Mouse (Mus musculus): Measurements from ENCODE around the gene Gm7347. TPM values are rescaled to one million over a fixed set of nuclear protein-coding genes. Genes with fewer than 3 reads are reported as not detected.
"Not testable (repeated sequence)": the region's sequence is repeated elsewhere in the genome, so short reads cannot be mapped to it uniquely, and the experiment has no call there.

Gm7347 gene
- 0.13 TPM in 1 of 2 replicates, not detected in the other for polyA plus RNA-seq (2014; fragmentation: Nextera tagmentation; extraction: Ambion mirVana)

DNA sequence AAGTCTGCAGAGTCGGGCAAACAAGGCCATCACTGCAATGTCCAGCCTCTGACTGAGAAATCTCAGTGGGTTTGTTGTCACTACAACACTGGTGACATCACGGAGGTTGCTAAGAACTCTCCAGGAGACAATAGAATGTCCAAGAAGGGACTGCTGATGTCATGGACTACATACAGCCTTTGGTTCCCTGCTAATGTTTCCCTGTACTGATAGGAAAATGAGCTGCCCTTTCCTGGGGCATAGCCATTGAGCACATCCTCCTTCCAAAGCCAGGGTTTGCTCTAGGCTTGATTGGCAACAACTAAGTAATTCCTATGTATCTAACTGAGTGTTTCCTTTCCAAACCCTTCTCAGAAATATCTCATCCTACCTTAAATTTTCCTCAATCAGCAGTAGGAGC is at the start of gene Gm7347:
Gene Gm7347 (minus strand): TSS at position 101 of the 400 bp plus-strand sequence.
- H3K4me3 ChIP-seq (ENCODE audit: low read depth, low read length); H3K9ac ChIP-seq (ENCODE audit: low read length); H3K27ac ChIP-seq (ENCODE audit: low read depth); H3K4me2 ChIP-seq (ENCODE audit: low read length); H3K4me1 ChIP-seq (replicated peaks; ENCODE audit: control insufficient read depth, insufficient read depth, low read length); H3K9me3 ChIP-seq (ENCODE audit: control insufficient read depth, low read length); DNase-seq (ENCODE audit: low spot score); H3K36me3 ChIP-seq (ENCODE audit: control insufficient read depth, insufficient read depth, low read length); H3K27me3 ChIP-seq (replicated peaks; ENCODE audit: control insufficient read depth, insufficient read depth, low read length); ATAC-seq (replicated peaks; ENCODE audit: low FRiP score, low TSS enrichment, low read depth): not testable (repeated sequence)
- no CpG with 5 or more reads among the region's 2 CpGs for WGBS

DNA sequence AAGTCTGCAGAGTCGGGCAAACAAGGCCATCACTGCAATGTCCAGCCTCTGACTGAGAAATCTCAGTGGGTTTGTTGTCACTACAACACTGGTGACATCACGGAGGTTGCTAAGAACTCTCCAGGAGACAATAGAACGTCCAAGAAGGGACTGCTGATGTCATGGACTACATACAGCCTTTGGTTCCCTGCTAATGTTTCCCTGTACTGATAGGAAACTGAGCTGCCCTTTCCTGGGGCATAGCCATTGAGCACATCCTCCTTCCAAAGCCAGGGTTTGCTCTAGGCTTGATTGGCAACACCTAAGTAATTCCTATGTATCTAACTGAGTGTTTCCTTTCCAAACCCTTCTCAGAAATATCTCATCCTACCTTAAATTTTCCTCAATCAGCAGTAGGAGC is 46.9 kb upstream of the Gm7347 start, which contains the start of gene 5031410I06Rik:
Gene 5031410I06Rik (minus strand): TSS at position 101 of the 400 bp plus-strand sequence.
- DNase-seq (ENCODE audit: low spot score); H3K9ac ChIP-seq (ENCODE audit: low read length); H3K9me3 ChIP-seq (ENCODE audit: control insufficient read depth, low read length); H3K27me3 ChIP-seq (replicated peaks; ENCODE audit: control insufficient read depth, insufficient read depth, low read length); ATAC-seq (replicated peaks; ENCODE audit: low FRiP score, low TSS enrichment, low read depth); H3K27ac ChIP-seq (ENCODE audit: low read depth); H3K36me3 ChIP-seq (ENCODE audit: control insufficient read depth, insufficient read depth, low read length); H3K4me3 ChIP-seq (ENCODE audit: low read depth, low read length); H3K4me1 ChIP-seq (replicated peaks; ENCODE audit: control insufficient read depth, insufficient read depth, low read length); H3K4me2 ChIP-seq (ENCODE audit: low read length): not testable (repeated sequence)
- whole genome bisulfite sequencing, result no CpG with 5 or more reads among the region's 3 CpGs

DNA sequence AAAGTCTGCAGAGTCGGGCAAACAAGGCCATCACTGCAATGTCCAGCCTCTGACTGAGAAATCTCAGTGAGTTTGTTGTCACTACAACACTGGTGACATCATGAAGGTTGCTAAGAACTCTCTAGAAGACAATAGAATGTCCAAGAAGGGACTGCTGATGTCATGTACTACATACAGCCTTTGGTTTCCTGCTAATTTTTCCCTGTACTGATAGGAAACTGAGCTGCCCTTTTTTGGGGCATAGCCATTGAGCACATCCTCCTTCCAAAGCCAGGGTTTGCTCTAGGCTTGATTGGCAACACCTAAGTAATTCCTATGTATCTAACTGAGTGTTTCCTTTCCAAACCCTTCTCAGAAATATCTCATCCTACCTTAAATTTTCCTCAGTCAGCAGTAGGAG is 30.8 kb upstream of the Gm7347 start, which contains the start of gene Gm10471:
Gene Gm10471 (minus strand): TSS at position 101 of the 400 bp plus-strand sequence.
- not testable (repeated sequence) for H3K9me3 ChIP-seq (ENCODE audit: control insufficient read depth, low read length); H3K4me3 ChIP-seq (ENCODE audit: low read depth, low read length); H3K9ac ChIP-seq (ENCODE audit: low read length); ATAC-seq (replicated peaks; ENCODE audit: low FRiP score, low TSS enrichment, low read depth); H3K27me3 ChIP-seq (replicated peaks; ENCODE audit: control insufficient read depth, insufficient read depth, low read length); H3K4me1 ChIP-seq (replicated peaks; ENCODE audit: control insufficient read depth, insufficient read depth, low read length); H3K27ac ChIP-seq (ENCODE audit: low read depth); H3K4me2 ChIP-seq (ENCODE audit: low read length); DNase-seq (ENCODE audit: low spot score); H3K36me3 ChIP-seq (ENCODE audit: control insufficient read depth, insufficient read depth, low read length)
- 78% methylated on average over 1 of the region's 1 CpGs for WGBS

DNA sequence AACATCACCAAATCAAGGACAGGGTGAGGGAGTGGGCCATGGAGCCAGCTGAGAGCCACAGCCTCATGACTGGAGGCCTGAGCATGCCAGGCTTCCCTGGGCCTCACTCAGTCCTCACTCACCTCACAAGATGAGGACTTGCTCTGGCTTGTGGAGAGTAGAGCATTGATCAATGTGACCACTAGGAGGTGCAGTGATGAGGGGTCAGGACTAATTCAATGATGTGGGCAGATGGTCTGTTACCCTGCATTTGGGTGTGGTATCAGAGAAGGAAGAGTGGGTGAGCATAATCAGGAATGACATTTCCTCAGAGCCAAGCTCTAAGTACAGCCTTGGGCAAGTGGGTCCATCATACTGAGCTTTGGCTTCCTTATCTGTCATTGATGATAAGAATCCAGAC is 20.6 kb upstream of the Gm7347 start:
- ATAC-seq (replicated peaks; ENCODE audit: low FRiP score, low TSS enrichment, low read depth); DNase-seq (ENCODE audit: low spot score); H3K9ac ChIP-seq (ENCODE audit: low read length); H3K27me3 ChIP-seq (replicated peaks; ENCODE audit: control insufficient read depth, insufficient read depth, low read length); H3K27ac ChIP-seq (ENCODE audit: low read depth); H3K4me1 ChIP-seq (replicated peaks; ENCODE audit: control insufficient read depth, insufficient read depth, low read length); H3K36me3 ChIP-seq (ENCODE audit: control insufficient read depth, insufficient read depth, low read length); H3K4me2 ChIP-seq (ENCODE audit: low read length); H3K4me3 ChIP-seq (ENCODE audit: low read depth, low read length); H3K9me3 ChIP-seq (ENCODE audit: control insufficient read depth, low read length): not testable (repeated sequence)

DNA sequence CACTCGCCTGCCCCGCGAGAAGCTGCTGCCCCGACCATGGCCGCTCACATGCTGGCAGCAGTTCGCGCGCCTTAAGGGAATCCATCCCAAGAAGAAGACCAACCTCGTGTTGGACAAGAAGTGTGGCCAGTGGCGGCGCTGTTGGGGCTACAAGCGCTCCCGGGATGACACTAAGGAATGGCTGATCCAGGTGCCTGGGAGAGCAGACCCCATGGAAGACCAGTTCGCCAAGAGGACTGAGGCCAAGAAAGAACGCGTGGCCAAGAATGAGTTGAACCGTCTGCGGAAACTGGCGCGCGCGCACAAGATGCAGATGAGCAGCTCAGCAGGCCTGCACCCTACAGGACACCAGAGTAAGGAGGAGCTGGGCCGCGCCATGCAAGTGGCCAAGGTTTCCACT is 12.3 kb upstream of the Gm7347 start:
- no peak for DNase-seq (ENCODE audit: low spot score)
- WGBS, result 90% methylated on average over 24 of the region's 24 CpGs
- H3K36me3 ChIP-seq (ENCODE audit: control insufficient read depth, insufficient read depth, low read length), result no peaks in the 10 kb centered on the region
- no peak overlapping the region for H3K27ac ChIP-seq (ENCODE audit: low read depth)
- H3K9ac ChIP-seq (ENCODE audit: low read length), result no peak overlapping the region
- no peaks in the 10 kb centered on the region for H3K4me1 ChIP-seq (replicated peaks; ENCODE audit: control insufficient read depth, insufficient read depth, low read length)
- ATAC-seq (replicated peaks; ENCODE audit: low FRiP score, low TSS enrichment, low read depth), result no peak
- no peak overlapping the region for H3K4me2 ChIP-seq (ENCODE audit: low read length)
- no peak overlapping the region for H3K4me3 ChIP-seq (ENCODE audit: low read depth, low read length)
- no peaks in the 10 kb centered on the region for H3K27me3 ChIP-seq (replicated peaks; ENCODE audit: control insufficient read depth, insufficient read depth, low read length)
- H3K9me3 ChIP-seq (ENCODE audit: control insufficient read depth, low read length), result no peaks in the 10 kb centered on the region

DNA sequence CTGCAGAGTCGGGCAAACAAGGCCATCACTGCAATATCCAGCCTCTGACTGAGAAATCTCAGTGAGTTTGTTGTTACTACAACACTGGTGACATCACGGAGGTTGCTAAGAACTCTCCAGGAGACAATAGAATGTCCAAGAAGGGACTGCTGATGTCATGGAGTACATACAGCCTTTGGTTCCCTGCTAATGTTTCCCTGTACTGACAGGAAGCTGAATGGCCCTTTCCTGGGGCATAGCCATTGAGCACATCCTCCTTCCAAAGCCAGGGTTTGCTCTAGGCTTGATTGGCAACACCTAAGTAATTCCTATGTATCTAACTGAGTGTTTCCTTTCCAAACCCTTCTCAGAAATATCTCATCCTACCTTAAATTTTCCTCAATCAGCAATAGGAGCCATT is 18.9 kb downstream of the Gm7347 start, which contains the start of gene Speer4a:
Gene Speer4a (minus strand): TSS at position 101 of the 400 bp plus-strand sequence.
- not testable (repeated sequence) for H3K27me3 ChIP-seq (replicated peaks; ENCODE audit: control insufficient read depth, insufficient read depth, low read length); ATAC-seq (replicated peaks; ENCODE audit: low FRiP score, low TSS enrichment, low read depth); H3K36me3 ChIP-seq (ENCODE audit: control insufficient read depth, insufficient read depth, low read length); DNase-seq (ENCODE audit: low spot score); H3K9ac ChIP-seq (ENCODE audit: low read length); H3K27ac ChIP-seq (ENCODE audit: low read depth); H3K4me1 ChIP-seq (replicated peaks; ENCODE audit: control insufficient read depth, insufficient read depth, low read length); H3K9me3 ChIP-seq (ENCODE audit: control insufficient read depth, low read length); H3K4me2 ChIP-seq (ENCODE audit: low read length); H3K4me3 ChIP-seq (ENCODE audit: low read depth, low read length)
- WGBS, result 71% methylated on average over 2 of the region's 2 CpGs

DNA sequence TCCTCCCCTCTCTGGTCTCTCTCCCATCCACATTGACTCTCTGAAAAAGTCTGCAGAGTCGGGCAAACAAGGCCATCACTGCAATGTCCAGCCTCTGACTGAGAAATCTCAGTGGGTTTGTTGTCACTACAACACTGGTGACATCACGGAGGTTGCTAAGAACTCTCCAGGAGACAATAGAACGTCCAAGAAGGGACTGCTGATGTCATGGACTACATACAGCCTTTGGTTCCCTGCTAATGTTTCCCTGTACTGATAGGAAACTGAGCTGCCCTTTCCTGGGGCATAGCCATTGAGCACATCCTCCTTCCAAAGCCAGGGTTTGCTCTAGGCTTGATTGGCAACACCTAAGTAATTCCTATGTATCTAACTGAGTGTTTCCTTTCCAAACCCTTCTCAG is 35.6 kb downstream of the Gm7347 start, which contains the start of gene Gm5862:
Gene Gm5862 (minus strand): TSS at position 101 of the 400 bp plus-strand sequence.
- no CpG with 5 or more reads among the region's 3 CpGs for WGBS
- H3K4me2 ChIP-seq (ENCODE audit: low read length); ATAC-seq (replicated peaks; ENCODE audit: low FRiP score, low TSS enrichment, low read depth); H3K36me3 ChIP-seq (ENCODE audit: control insufficient read depth, insufficient read depth, low read length); DNase-seq (ENCODE audit: low spot score); H3K9me3 ChIP-seq (ENCODE audit: control insufficient read depth, low read length); H3K27ac ChIP-seq (ENCODE audit: low read depth); H3K27me3 ChIP-seq (replicated peaks; ENCODE audit: control insufficient read depth, insufficient read depth, low read length); H3K4me1 ChIP-seq (replicated peaks; ENCODE audit: control insufficient read depth, insufficient read depth, low read length); H3K4me3 ChIP-seq (ENCODE audit: low read depth, low read length); H3K9ac ChIP-seq (ENCODE audit: low read length): not testable (repeated sequence)

DNA sequence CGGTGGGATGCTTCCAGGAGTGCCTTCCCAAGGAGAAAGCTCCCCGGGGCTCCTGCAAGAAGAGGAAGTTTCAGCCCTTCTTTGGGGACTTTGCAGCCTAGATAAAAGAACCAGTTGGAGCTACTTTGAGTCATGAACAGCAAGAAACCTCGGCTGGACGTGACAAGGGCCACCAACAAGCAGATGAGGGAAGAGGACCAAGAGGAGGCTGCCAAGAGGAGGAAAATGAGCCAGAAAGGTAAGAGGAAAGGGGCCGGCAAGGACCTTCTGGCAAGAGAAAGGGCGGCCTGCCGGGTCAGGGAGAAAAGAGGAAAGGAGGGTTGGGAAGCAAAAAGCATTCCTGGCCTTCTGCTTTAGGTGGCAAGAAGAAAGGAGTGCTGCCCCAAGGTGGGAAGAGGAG is 50.7 kb downstream of the Gm7347 start:
- 66% methylated on average over 6 of the region's 7 CpGs for WGBS
- not testable (repeated sequence) for H3K4me2 ChIP-seq (ENCODE audit: low read length); DNase-seq (ENCODE audit: low spot score); H3K4me1 ChIP-seq (replicated peaks; ENCODE audit: control insufficient read depth, insufficient read depth, low read length); H3K4me3 ChIP-seq (ENCODE audit: low read depth, low read length); H3K9ac ChIP-seq (ENCODE audit: low read length); H3K27ac ChIP-seq (ENCODE audit: low read depth); ATAC-seq (replicated peaks; ENCODE audit: low FRiP score, low TSS enrichment, low read depth); H3K27me3 ChIP-seq (replicated peaks; ENCODE audit: control insufficient read depth, insufficient read depth, low read length); H3K9me3 ChIP-seq (ENCODE audit: control insufficient read depth, low read length); H3K36me3 ChIP-seq (ENCODE audit: control insufficient read depth, insufficient read depth, low read length)

DNA sequence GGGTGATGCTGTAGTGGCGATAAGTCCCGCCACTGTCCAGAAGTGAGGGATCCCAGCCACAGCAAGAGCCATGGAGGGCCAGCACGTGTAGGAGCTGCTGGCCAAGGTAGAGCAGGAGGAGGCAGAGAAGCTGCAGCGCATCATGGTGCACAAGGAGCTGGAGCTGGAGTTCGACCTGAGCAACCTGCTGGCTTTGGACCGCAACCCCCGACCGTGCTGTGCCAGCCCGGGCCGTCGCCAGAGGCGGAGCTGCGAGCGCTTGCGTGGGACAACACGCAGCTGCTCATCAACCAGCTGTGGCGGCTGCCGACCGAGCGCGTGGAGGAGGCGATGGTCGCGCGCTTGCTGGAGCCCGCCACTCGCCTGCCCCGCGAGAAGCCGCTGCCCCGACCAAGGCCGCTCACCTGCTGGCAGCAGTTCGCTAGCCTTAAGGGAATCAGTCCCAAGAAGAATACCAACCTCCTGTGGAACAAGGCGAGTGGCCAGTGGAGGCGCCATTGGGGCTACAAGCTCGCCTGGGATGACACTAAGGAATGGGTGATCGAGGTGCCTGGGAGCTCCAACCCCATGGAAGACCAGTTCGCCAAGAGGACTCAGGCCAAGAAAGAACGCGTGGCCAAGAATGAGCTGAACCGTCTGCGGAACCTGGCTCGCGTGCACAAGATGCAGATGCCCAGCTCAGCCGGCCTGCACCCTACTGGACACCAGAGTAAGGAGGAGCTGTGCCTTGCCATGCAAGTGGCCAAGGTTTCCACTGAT is 51.3 kb downstream of the Gm7347 start:
- DNase-seq (ENCODE audit: low spot score), result peak; percentile 70
- not testable (repeated sequence) for H3K27me3 ChIP-seq (replicated peaks; ENCODE audit: control insufficient read depth, insufficient read depth, low read length); H3K9me3 ChIP-seq (ENCODE audit: control insufficient read depth, low read length); H3K4me1 ChIP-seq (replicated peaks; ENCODE audit: control insufficient read depth, insufficient read depth, low read length); H3K9ac ChIP-seq (ENCODE audit: low read length); H3K27ac ChIP-seq (ENCODE audit: low read depth); H3K36me3 ChIP-seq (ENCODE audit: control insufficient read depth, insufficient read depth, low read length)
- H3K4me3 ChIP-seq (ENCODE audit: low read depth, low read length), result peak overlapping the region; percentile 19
- ATAC-seq (replicated peaks; ENCODE audit: low FRiP score, low TSS enrichment, low read depth), result peak; percentile 80
- peak overlapping the region; percentile 47 for H3K4me2 ChIP-seq (ENCODE audit: low read length)
- WGBS, result 17% methylated on average over 38 of the region's 45 CpGs
